Mouse (Mus musculus) liver, embryonic 11.5 days (tissue): ENCODE data around the gene Ankrd28. TPM values are rescaled to one million over a fixed set of nuclear protein-coding genes. Genes with fewer than 3 reads are reported as not detected.
"Not testable (repeated sequence)": the region's sequence is repeated elsewhere in the genome, so short reads cannot be mapped to it uniquely, and the experiment has no call there.

ENCODE experiments used
- ATAC-seq: fragments of 200-750 bp; cut with Nextera tagmentation; replicated peaks from 2 replicates; pipeline ENCODE4 v1.8.0; 2017; ENCODE audit warnings: moderate number of reproducible peaks, mild to moderate bottlenecking, moderate TSS enrichment, moderate library complexity; ENCODE audit not compliant: low FRiP score
- DNase-seq: peaks from one replicate; pipeline ENCODE4 v3.0.0-alpha.2; 2017; ENCODE audit warnings: low spot score
- H3K27ac ChIP-seq: fragments of 300-500 bp; sonication (generic); 2 replicates; pipeline ENCODE4 v1.5.1; 2014; ENCODE audit warnings: mild to moderate bottlenecking, low read depth, low read length, control low read depth
- H3K27me3 ChIP-seq: fragments of 300-500 bp; sonication (generic); replicated peaks from 2 replicates; pipeline ENCODE4 v1.6.1; 2014; ENCODE audit warnings: low read length, mixed read lengths; ENCODE audit not compliant: control insufficient read depth, insufficient read depth
- H3K36me3 ChIP-seq: fragments of 300-500 bp; sonication (generic); 2 replicates; pipeline ENCODE4 v1.6.1; 2014; ENCODE audit warnings: mild to moderate bottlenecking, low read length, moderate library complexity, mixed read lengths; ENCODE audit not compliant: control insufficient read depth, insufficient read depth
- H3K4me1 ChIP-seq: fragments of 300-500 bp; sonication (generic); replicated peaks from 2 replicates; pipeline ENCODE4 v1.6.1; 2014; ENCODE audit warnings: low read length, mixed read lengths; ENCODE audit not compliant: control insufficient read depth, insufficient read depth
- H3K4me2 ChIP-seq: fragments of 300-500 bp; sonication (generic); 2 replicates; pipeline ENCODE4 v1.6.1; 2014; ENCODE audit warnings: mild to moderate bottlenecking, control low read depth, moderate library complexity
- H3K4me3 ChIP-seq: fragments of 300-500 bp; sonication (generic); 2 replicates; pipeline ENCODE4 v1.5.1; 2014; ENCODE audit warnings: low read depth, low read length, control low read depth
- H3K9ac ChIP-seq: fragments of 300-500 bp; sonication (generic); 2 replicates; pipeline ENCODE4 v1.6.1; 2014; ENCODE audit warnings: low read depth, low read length, control low read depth
- H3K9me3 ChIP-seq: fragments of 300-500 bp; sonication (generic); 2 replicates; pipeline ENCODE4 v1.6.1; 2016; ENCODE audit warnings: low read length, inconsistent platforms, mixed read lengths; ENCODE audit not compliant: control insufficient read depth
- WGBS: fragments of 180-500 bp; shearing (Covaris S2); extraction: QIAGEN DNeasy Blood & Tissue Kit; methylation state at CpG from one replicate; pipeline ENCODE4 v1.1.7; 2014; 5-methylcytosine and 5-hydroxymethylcytosine counted together
- polyA plus RNA-seq: library from polyadenylated mRNA; unstranded; fragments of >200 nt; fragmentation: Nextera tagmentation; extraction: Ambion mirVana; gene quantifications from 2 replicates; pipeline ENCODE4 v1.2.1, GENCODE M21; 2014

The Ankrd28 gene
- polyA plus RNA-seq, 1 experiment from 2014 or later, result 8.5 TPM

- no peak for ATAC-seq
- Histone ChIP-seq H3K4me2 (no peak overlapping the region), H3K27ac (no peak overlapping the region), H3K9ac (no peak overlapping the region), H3K36me3 (peaks cover 3% of the 10 kb centered on the region; the same call in 1 of the 2 replicates), H3K27me3 (no peaks in the 10 kb centered on the region), H3K9me3 (no peaks in the 10 kb centered on the region), H3K4me1 (0 out of 2 replicates have a peak, but pooled peaks cover 4% of the 10 kb centered on the region), H3K4me3 (no peak overlapping the region)
- no peak for DNase-seq
- 63% methylated on average over 2 of the region's 2 CpGs for WGBS
Measured at GRCm38 (mm10) chr14:31759195-31759594, 71.3 kb downstream of the Ankrd28 start.

- not testable (repeated sequence) for H3K27me3 ChIP-seq, H3K27ac ChIP-seq, H3K4me1 ChIP-seq, H3K9me3 ChIP-seq, DNase-seq, ATAC-seq, H3K4me3 ChIP-seq, H3K36me3 ChIP-seq, H3K9ac ChIP-seq, H3K4me2 ChIP-seq
- 92% methylated on average over 3 of the region's 3 CpGs for WGBS
Measured at GRCm38 (mm10) chr14:31758410-31758809, 72.0 kb downstream of the Ankrd28 start.

- no peaks in the 10 kb centered on the region for H3K4me1 ChIP-seq
- no peaks in the 10 kb centered on the region for H3K27me3 ChIP-seq
- H3K27ac ChIP-seq, result no peak overlapping the region
- H3K9ac ChIP-seq, result no peak overlapping the region
- no peak overlapping the region for H3K4me3 ChIP-seq
- DNase-seq, result no peak
- ATAC-seq, result no peak
- WGBS, result 88% methylated on average over 6 of the region's 6 CpGs
- H3K9me3 ChIP-seq, result no peaks in the 10 kb centered on the region
- no peaks in the 10 kb centered on the region for H3K36me3 ChIP-seq
- no peak overlapping the region for H3K4me2 ChIP-seq
Measured at GRCm38 (mm10) chr14:31748239-31748873, 82.1 kb downstream of the Ankrd28 start.

GRCm38 (mm10) chr14:31742523-31742922 lies 87.9 kb downstream of the Ankrd28 start:
- Histone ChIP-seq H3K9ac (no peak overlapping the region), H3K4me1 (no peaks in the 10 kb centered on the region), H3K4me2 (no peak overlapping the region), H3K4me3 (no peak overlapping the region), H3K27ac (no peak overlapping the region), H3K36me3 (peaks cover 2% of the 10 kb centered on the region; the same call in 1 of the 2 replicates), H3K9me3 (no peaks in the 10 kb centered on the region), H3K27me3 (no peaks in the 10 kb centered on the region)
- 35% methylated on average over 3 of the region's 3 CpGs for WGBS
- DNase-seq (no peak), ATAC-seq (no peak)

GRCm38 (mm10) chr14:31734811-31735210 lies 95.6 kb downstream of the Ankrd28 start:
- H3K4me2 ChIP-seq, result no peak overlapping the region
- peak; percentile 62 for ATAC-seq
- H3K4me1 ChIP-seq, result no peaks in the 10 kb centered on the region
- no peaks in the 10 kb centered on the region for H3K27me3 ChIP-seq
- WGBS, result 75% methylated on average over 2 of the region's 2 CpGs
- no peak overlapping the region for H3K4me3 ChIP-seq
- DNase-seq, result no peak
- peaks cover 2% of the 10 kb centered on the region; the same call in 1 of the 2 replicates for H3K36me3 ChIP-seq
- no peak overlapping the region for H3K27ac ChIP-seq
- no peak overlapping the region for H3K9ac ChIP-seq
- no peaks in the 10 kb centered on the region for H3K9me3 ChIP-seq

GRCm38 (mm10) chr14:31727522-31727921 lies 102.9 kb downstream of the Ankrd28 start:
- Histone ChIP-seq H3K4me1 (no peaks in the 10 kb centered on the region), H3K27me3 (no peaks in the 10 kb centered on the region), H3K9ac (no peak overlapping the region), H3K36me3 (peaks cover 2% of the 10 kb centered on the region; the same call in 1 of the 2 replicates), H3K4me2 (no peak overlapping the region), H3K4me3 (no peak overlapping the region), H3K9me3 (no peaks in the 10 kb centered on the region), H3K27ac (no peak overlapping the region)
- no peak for DNase-seq
- ATAC-seq, result no peak
- 93% methylated on average over 3 of the region's 3 CpGs for WGBS

- ATAC-seq (no peak), DNase-seq (no peak)
- H3K4me3 ChIP-seq, result no peak overlapping the region
- no peaks in the 10 kb centered on the region for H3K9me3 ChIP-seq
- WGBS, result 89% methylated on average over 1 of the region's 1 CpGs
- peaks cover 10% of the 10 kb centered on the region; the same call in 1 of the 2 replicates for H3K4me1 ChIP-seq
- H3K36me3 ChIP-seq, result peaks cover 17% of the 10 kb centered on the region
- no peak overlapping the region for H3K27ac ChIP-seq
- no peaks in the 10 kb centered on the region for H3K27me3 ChIP-seq
- H3K9ac ChIP-seq, result no peak overlapping the region
- H3K4me2 ChIP-seq, result no peak overlapping the region
Measured at GRCm38 (mm10) chr14:31722746-31723145, 107.7 kb downstream of the Ankrd28 start.

- Histone ChIP-seq H3K27ac (no peak overlapping the region), H3K4me2 (no peak overlapping the region), H3K4me1 (peaks cover 15% of the 10 kb centered on the region; the same call in 1 of the 2 replicates), H3K9me3 (no peaks in the 10 kb centered on the region), H3K9ac (no peak overlapping the region), H3K27me3 (no peaks in the 10 kb centered on the region), H3K4me3 (no peak overlapping the region), H3K36me3 (peaks cover 19% of the 10 kb centered on the region)
- WGBS, result 89% methylated on average over 3 of the region's 3 CpGs
- ATAC-seq (no peak), DNase-seq (no peak)
Measured at GRCm38 (mm10) chr14:31721256-31721655, 109.2 kb downstream of the Ankrd28 start.

- Histone ChIP-seq H3K9me3 (no peaks in the 10 kb centered on the region), H3K4me2 (no peak overlapping the region), H3K27me3 (no peaks in the 10 kb centered on the region), H3K36me3 (peaks cover 19% of the 10 kb centered on the region), H3K9ac (no peak overlapping the region), H3K27ac (peak overlapping the region; percentile 44), H3K4me1 (peaks cover 20% of the 10 kb centered on the region), H3K4me3 (no peak overlapping the region)
- 0 out of 2 replicates have a peak, but pooled peaks have one; percentile 43 for ATAC-seq
- DNase-seq, result no peak
- 87% methylated on average over 2 of the region's 2 CpGs for WGBS
Measured at GRCm38 (mm10) chr14:31718332-31718731, 112.1 kb downstream of the Ankrd28 start.
